Mouse (Mus musculus) heart, embryonic 15.5 days (tissue): Measurements from ENCODE around the gene 1190002N15Rik. TPM values are rescaled to one million over a fixed set of nuclear protein-coding genes. Genes with fewer than 3 reads are reported as not detected.

Experiments
- ATAC-seq: fragments of 200-750 bp; cut with Nextera tagmentation; replicated peaks from 2 replicates; pipeline ENCODE4 v1.8.0; 2017; ENCODE audit warnings: low read depth, moderate TSS enrichment; ENCODE audit not compliant: insufficient number of reproducible peaks, insufficient read depth, low FRiP score
- H3K27ac ChIP-seq: fragments of 300-500 bp; sonication (generic); 2 replicates; pipeline ENCODE4 v1.5.1; 2015; ENCODE audit warnings: mild to moderate bottlenecking, inconsistent platforms
- H3K27me3 ChIP-seq: fragments of 300-500 bp; sonication (generic); 2 replicates; pipeline ENCODE4 v1.6.1; 2015; ENCODE audit warnings: inconsistent platforms
- H3K36me3 ChIP-seq: fragments of 300-500 bp; sonication (generic); 2 replicates; pipeline ENCODE4 v1.6.1; 2015; ENCODE audit warnings: mild to moderate bottlenecking, inconsistent platforms
- H3K4me1 ChIP-seq: fragments of 300-500 bp; sonication (generic); replicated peaks from 2 replicates; pipeline ENCODE4 v1.6.1; 2015; ENCODE audit warnings: inconsistent platforms
- H3K4me2 ChIP-seq: fragments of 300-500 bp; sonication (generic); 2 replicates; pipeline ENCODE4 v1.6.1; 2015; ENCODE audit warnings: inconsistent platforms, mild to moderate bottlenecking, moderate library complexity
- H3K4me3 ChIP-seq: fragments of 300-500 bp; sonication (generic); 2 replicates; pipeline ENCODE4 v1.5.1; 2015; ENCODE audit warnings: mild to moderate bottlenecking, inconsistent platforms
- H3K9ac ChIP-seq: fragments of 300-500 bp; sonication (generic); 2 replicates; pipeline ENCODE4 v1.6.1; 2015; ENCODE audit warnings: mild to moderate bottlenecking, inconsistent platforms
- H3K9me3 ChIP-seq: fragments of 300-500 bp; sonication (generic); replicated peaks from 2 replicates; pipeline ENCODE4 v1.6.1; 2016; ENCODE audit warnings: inconsistent platforms
- WGBS: fragments of 180-500 bp; shearing (Covaris S2); methylation state at CpG from one replicate; pipeline ENCODE4 v1.1.7; 2015; ENCODE audit warnings: mixed read lengths; 5-methylcytosine and 5-hydroxymethylcytosine counted together
- polyA plus RNA-seq: library from polyadenylated mRNA; unstranded; fragments of >200 nt; fragmentation: Nextera tagmentation; extraction: Ambion mirVana; gene quantifications from 2 replicates; pipeline ENCODE4 v1.2.1, GENCODE M21; 2015

1190002N15Rik gene
- polyA plus RNA-seq, 1 experiment from 2014 or later: 30.4 TPM

- ATAC-seq: no peak
- Histone ChIP-seq H3K27me3 (no peaks in the 10 kb centered on the region), H3K4me3 (no peak overlapping the region), H3K9ac (no peak overlapping the region), H3K4me1 (peaks cover 9% of the 10 kb centered on the region; the same call in 1 of the 2 replicates), H3K36me3 (no peaks in the 10 kb centered on the region), H3K9me3 (no peaks in the 10 kb centered on the region), H3K27ac (no peak overlapping the region), H3K4me2 (no peak overlapping the region)
- 85% methylated on average over 4 of the region's 4 CpGs for WGBS
Measured at GRCm38 (mm10) chr9:94543881-94544280, 6.0 kb upstream of the 1190002N15Rik start.

DNA sequence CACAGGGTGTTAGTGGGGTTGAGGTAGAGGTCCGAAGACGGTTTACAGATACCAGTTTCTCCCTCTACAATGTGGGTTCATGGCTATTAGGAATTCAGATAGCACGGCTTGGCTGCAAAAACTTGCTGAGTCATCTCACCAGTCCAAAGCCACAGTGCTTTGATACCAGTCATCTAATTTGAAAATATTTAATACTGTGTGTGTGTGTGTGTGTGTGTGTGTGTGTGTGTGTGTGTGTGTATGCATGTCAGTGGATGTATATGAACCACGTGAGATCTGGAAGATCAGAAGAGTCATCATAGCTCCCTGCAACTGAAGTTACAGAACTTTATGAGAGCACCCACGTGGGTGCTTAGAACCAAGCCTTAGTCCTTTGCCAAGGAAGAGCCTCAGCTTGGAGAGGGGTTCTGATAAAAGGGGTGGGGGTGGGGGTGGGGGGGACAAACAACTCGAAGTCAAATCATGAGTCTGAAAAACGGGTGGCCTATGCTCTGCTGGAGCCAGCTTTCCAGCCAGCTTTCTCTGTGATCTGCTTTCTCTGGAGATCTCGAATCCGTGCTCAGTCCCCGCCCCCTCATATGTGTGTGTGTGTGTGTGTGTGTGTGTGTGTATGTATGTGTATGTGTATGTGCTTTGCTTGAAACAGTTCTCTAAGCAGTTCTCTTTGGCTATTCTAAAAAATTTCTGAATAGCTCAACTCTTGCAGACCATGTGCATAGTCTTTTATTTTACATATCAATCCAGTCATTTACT is 2.6 kb upstream of the 1190002N15Rik start:
- Histone ChIP-seq H3K27me3 (no peaks in the 10 kb centered on the region), H3K36me3 (no peaks in the 10 kb centered on the region), H3K9ac (no peak overlapping the region), H3K4me2 (peak overlapping the region; percentile 29; the same call in 1 of the 2 replicates), H3K4me3 (no peak overlapping the region), H3K9me3 (no peaks in the 10 kb centered on the region), H3K4me1 (peaks cover 9% of the 10 kb centered on the region; the same call in 1 of the 2 replicates), H3K27ac (no peak overlapping the region)
- WGBS: 46% methylated on average over 10 of the region's 10 CpGs
- no peak for ATAC-seq

GRCm38 (mm10) chr9:94539346-94539865 is 1.5 kb upstream of the 1190002N15Rik start:
- 43% methylated on average over 8 of the region's 8 CpGs for WGBS
- Histone ChIP-seq H3K4me1 (peaks cover 9% of the 10 kb centered on the region), H3K36me3 (no peaks in the 10 kb centered on the region), H3K9me3 (no peaks in the 10 kb centered on the region), H3K4me2 (peak overlapping the region; percentile 87), H3K27ac (peak overlapping the region; percentile 99), H3K9ac (peak overlapping the region; percentile 82), H3K4me3 (peak overlapping the region; percentile 94), H3K27me3 (no peaks in the 10 kb centered on the region)
- ATAC-seq: no peak

GRCm38 (mm10) chr9:94538823-94539143 is 902 bp upstream of the 1190002N15Rik start:
- peaks cover 16% of the 10 kb centered on the region for H3K4me1 ChIP-seq
- WGBS: under 1% methylated on average over 22 of the region's 22 CpGs

GRCm38 (mm10) chr9:94537051-94537917 is 597 bp downstream of the 1190002N15Rik start:
- H3K27me3 ChIP-seq: no peaks in the 10 kb centered on the region
- no peaks in the 10 kb centered on the region for H3K36me3 ChIP-seq
- peak; percentile 9 for ATAC-seq
- H3K4me2 ChIP-seq: peak overlapping the region; percentile 87
- no peaks in the 10 kb centered on the region for H3K9me3 ChIP-seq
- peaks cover 24% of the 10 kb centered on the region for H3K4me1 ChIP-seq
- under 1% methylated on average over 98 of the region's 103 CpGs for WGBS
- peak overlapping the region; percentile 99 for H3K27ac ChIP-seq
- H3K4me3 ChIP-seq: peak overlapping the region; percentile 94
- peak overlapping the region; percentile 82 for H3K9ac ChIP-seq

More at GRCm38 (mm10) chr9:94538823-94539143, 902 bp upstream of the 1190002N15Rik start:
- Histone ChIP-seq H3K4me2 (peak overlapping the region; percentile 87), H3K9ac (peak overlapping the region; percentile 82), H3K27ac (peak overlapping the region; percentile 99), H3K27me3 (no peaks in the 10 kb centered on the region), H3K9me3 (no peaks in the 10 kb centered on the region), H3K36me3 (no peaks in the 10 kb centered on the region), H3K4me3 (peak overlapping the region; percentile 94)
- peak; percentile 40 for ATAC-seq

DNA sequence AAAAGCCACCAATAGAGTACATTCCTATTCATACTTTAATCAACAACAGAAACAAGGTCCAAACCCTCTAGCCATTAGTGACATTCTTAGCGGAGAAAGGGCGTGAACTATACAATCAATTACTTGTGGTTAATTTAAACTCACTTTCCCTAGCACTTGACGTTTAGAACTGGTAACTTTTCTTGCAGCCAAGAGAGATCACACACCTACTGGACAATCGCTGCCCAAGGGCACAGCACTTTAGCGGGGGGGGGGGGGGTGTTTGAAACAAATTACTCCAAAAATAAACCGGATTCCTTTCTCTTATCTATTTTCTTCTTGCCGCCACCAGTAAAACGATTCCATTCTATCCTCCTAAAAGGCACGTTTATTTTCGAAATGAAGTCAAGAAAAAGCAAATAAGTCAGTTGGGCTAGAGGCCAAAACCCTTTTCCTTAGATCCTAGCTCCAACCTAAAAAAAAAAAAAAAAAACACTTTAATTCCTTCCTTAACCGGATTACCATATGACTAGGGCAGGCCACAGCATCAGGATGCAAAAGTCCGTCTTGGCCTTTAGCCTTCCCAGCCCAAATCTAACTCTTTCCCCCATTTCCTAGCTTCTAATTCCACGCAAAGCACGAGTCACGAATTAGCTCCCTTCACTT is 1.5 kb downstream of the 1190002N15Rik start:
- Histone ChIP-seq H3K27me3 (no peaks in the 10 kb centered on the region), H3K27ac (peak overlapping the region; percentile 99), H3K36me3 (no peaks in the 10 kb centered on the region), H3K4me3 (peak overlapping the region; percentile 94), H3K4me2 (peak overlapping the region; percentile 87), H3K9ac (peak overlapping the region; percentile 82), H3K9me3 (no peaks in the 10 kb centered on the region), H3K4me1 (peaks cover 24% of the 10 kb centered on the region)
- ATAC-seq: no peak
- 2% methylated on average over 15 of the region's 15 CpGs for WGBS

DNA sequence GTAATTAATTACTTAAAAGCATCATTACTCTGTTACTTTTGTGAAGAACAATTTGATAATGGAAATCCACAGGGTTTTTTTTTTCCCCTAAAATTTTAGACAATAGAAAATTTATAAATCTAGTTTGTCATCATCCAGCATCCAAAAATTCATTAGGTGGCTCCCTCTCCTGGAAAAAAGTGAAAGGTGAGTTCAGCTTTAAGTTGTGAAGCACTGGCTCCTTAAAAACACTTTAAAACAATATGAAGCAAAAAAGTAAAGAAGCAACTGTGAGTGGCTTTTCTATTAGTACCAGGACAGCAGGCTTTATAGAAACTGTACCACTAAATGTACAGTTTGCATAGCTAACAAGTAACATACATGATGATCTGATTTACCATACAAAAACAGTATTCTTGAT is 3.1 kb downstream of the 1190002N15Rik start:
- H3K4me3 ChIP-seq: peak overlapping the region; percentile 94
- no peaks in the 10 kb centered on the region for H3K9me3 ChIP-seq
- H3K9ac ChIP-seq: peak overlapping the region; percentile 82; the same call in 1 of the 2 replicates
- ATAC-seq: no peak
- no peaks in the 10 kb centered on the region for H3K27me3 ChIP-seq
- peaks cover 31% of the 10 kb centered on the region for H3K4me1 ChIP-seq
- no peaks in the 10 kb centered on the region for H3K36me3 ChIP-seq
- 0 out of 2 replicates have a peak overlapping the region, but pooled peaks have one; percentile 99 for H3K27ac ChIP-seq
- H3K4me2 ChIP-seq: peak overlapping the region; percentile 87

- Histone ChIP-seq H3K27ac (peak overlapping the region; percentile 70), H3K4me3 (peak overlapping the region; percentile 25)
Measured at GRCm38 (mm10) chr9:94534226-94534625, 3.7 kb downstream of the 1190002N15Rik start.

GRCm38 (mm10) chr9:94533641-94534040 is 4.2 kb downstream of the 1190002N15Rik start:
- H3K4me3 ChIP-seq: peak overlapping the region; percentile 25
- H3K9ac ChIP-seq: peak overlapping the region; percentile 46; the same call in 1 of the 2 replicates
- H3K36me3 ChIP-seq: no peaks in the 10 kb centered on the region
- WGBS: 16% methylated on average over 4 of the region's 4 CpGs
- peak overlapping the region; percentile 58 for H3K4me2 ChIP-seq
- H3K27me3 ChIP-seq: no peaks in the 10 kb centered on the region
- no peaks in the 10 kb centered on the region for H3K9me3 ChIP-seq
- H3K27ac ChIP-seq: peak overlapping the region; percentile 70
- H3K4me1 ChIP-seq: peaks cover 29% of the 10 kb centered on the region
- ATAC-seq: no peak

More at GRCm38 (mm10) chr9:94534226-94534625, 3.7 kb downstream of the 1190002N15Rik start:
- Histone ChIP-seq H3K4me1 (peaks cover 30% of the 10 kb centered on the region), H3K4me2 (peak overlapping the region; percentile 58), H3K36me3 (no peaks in the 10 kb centered on the region), H3K9ac (peak overlapping the region; percentile 46; the same call in 1 of the 2 replicates), H3K9me3 (no peaks in the 10 kb centered on the region), H3K27me3 (no peaks in the 10 kb centered on the region)
- ATAC-seq: no peak
- WGBS: 41% methylated on average over 2 of the region's 2 CpGs

GRCm38 (mm10) chr9:94529987-94530386 is 7.9 kb downstream of the 1190002N15Rik start:
- Histone ChIP-seq H3K9ac (no peak overlapping the region), H3K27me3 (no peaks in the 10 kb centered on the region), H3K27ac (no peak overlapping the region), H3K36me3 (no peaks in the 10 kb centered on the region), H3K4me3 (no peak overlapping the region), H3K4me1 (peaks cover 40% of the 10 kb centered on the region), H3K4me2 (no peak overlapping the region), H3K9me3 (no peaks in the 10 kb centered on the region)
- ATAC-seq: no peak
